Mouse (Mus musculus) brain, adult 10 weeks (tissue): Measurements from ENCODE around the gene Vmn2r121. TPM values are rescaled to one million over a fixed set of nuclear protein-coding genes. Genes with fewer than 3 reads are reported as not detected.

ENCODE experiments used
- polyA plus RNA-seq: library from polyadenylated mRNA; stranded (reverse); fragments of 350-450 nt; fragmentation: Illumina TruSeq; extraction: RNeasy Lipid Tissue Mini Kit (QIAGEN cat#74804); gene quantifications from one replicate; pipeline ENCODE4 v1.2.3, GENCODE M21; 2015; ENCODE audit warnings: low read depth, low replicate concordance

Vmn2r121 gene
- polyA plus RNA-seq, result not detected

GRCm38 (mm10) chrX:124135852-124136251, at the start of gene Vmn2r121:
Gene Vmn2r121, minus strand, starts transcription at chrX:124135952.

